Mouse (Mus musculus): ENCODE results near the gene Ppp4r4.

DNA sequence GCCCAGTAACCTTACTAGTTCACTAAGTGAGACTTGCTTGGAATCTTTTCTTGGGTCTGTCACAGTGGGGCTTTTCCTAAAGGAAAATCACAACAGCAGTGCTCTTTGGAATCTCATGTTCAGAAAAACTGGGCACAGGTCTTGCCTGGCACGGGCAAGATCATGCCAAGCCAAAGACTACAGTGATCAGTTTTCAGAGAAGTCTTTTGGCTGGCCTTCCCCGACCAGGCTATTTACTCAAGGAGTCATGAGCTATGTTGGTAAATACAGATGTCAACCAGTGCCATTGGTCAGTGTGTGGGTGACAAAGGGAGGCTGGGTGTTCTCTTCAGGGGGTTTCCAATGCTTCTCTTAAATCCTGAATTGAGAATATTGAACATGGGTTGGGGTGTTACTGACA lies 127.1 kb downstream of the Ppp4r4 start:
- TF ChIP-seq POLR2A (IDR thresholded peaks at IDR 0.05; ENCODE audit: control insufficient read depth, extremely low read depth, insufficient read depth, low read length, poor library complexity) (no peak), CTCF (IDR thresholded peaks at IDR 0.05; ENCODE audit: borderline replicate concordance, control insufficient read depth, extremely low read depth, insufficient read depth, low read length, poor library complexity) (no peak)

Data from thymus, adult 2 months (tissue).